Mouse (Mus musculus): ENCODE data around the gene Aff2.

The Aff2 gene

GRCm38 (mm10) chrX:69744962-69745597, 385.0 kb downstream of the Aff2 start:
- in situ Hi-C loops (cut with MboI, MseI) = no loop called here

GRCm38 (mm10) chrX:69801890-69802439, 441.9 kb downstream of the Aff2 start:
- in situ Hi-C loops (cut with MboI, MseI) = no loop called here

GRCm38 (mm10) chrX:69802481-69802880, 442.4 kb downstream of the Aff2 start:
- in situ Hi-C loops (cut with MboI, MseI) = no loop called here

GRCm38 (mm10) chrX:69811798-69812197, 451.7 kb downstream of the Aff2 start:
- in situ Hi-C loops (cut with MboI, MseI) = no loop called here

GRCm38 (mm10) chrX:69815054-69815453, 455.0 kb downstream of the Aff2 start:
- in situ Hi-C loops (cut with MboI, MseI) = no loop called here

GRCm38 (mm10) chrX:69817679-69818078, 457.6 kb downstream of the Aff2 start:
- in situ Hi-C loops (cut with MboI, MseI) = no loop called here

- in situ Hi-C loops (cut with MboI, MseI) = no loop called here
These were observed 458.1 kb downstream of the Aff2 start for GRCm38 (mm10) chrX:69818188-69818587.

DNA sequence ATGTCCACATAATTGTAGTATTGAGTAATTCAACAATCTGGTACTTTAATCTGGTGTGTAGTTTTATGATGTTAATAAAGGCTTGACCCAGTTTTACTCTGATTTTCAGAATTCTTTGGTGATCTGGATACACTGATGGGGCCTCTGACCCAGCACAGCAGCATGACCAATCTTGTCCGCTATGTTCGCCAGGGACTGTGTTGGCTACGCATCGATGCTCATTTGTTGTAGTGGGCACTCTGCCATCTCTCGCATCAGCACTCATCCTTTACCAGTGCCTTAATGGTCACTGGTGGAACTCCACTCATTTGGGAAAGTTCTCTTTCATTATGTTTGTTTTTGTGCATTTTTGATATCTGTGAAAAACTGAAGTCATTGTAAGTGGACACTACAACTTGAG, 507.5 kb downstream of the Aff2 start:
- in situ Hi-C loops (cut with MboI, MseI) = no loop called here

DNA sequence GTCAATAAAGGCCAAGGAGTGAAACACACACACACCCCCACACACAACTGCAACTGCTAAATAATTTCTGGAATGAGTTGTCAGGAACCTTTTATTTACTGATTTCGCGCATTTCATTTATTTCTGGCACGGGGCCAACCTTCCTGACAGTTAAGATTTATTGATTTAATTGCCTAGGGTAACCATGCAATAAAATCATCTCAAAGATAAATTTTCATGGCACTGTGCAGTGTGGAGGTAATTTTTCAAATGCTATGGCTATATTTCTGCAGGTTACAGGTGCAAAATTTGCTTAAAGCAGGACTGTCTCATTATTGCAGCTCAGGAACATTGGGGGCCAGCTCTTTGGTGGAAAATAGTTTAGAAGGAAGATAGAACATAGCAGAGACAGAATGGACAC, 531.6 kb downstream of the Aff2 start:
- in situ Hi-C loops (cut with MboI, MseI) = no loop called here

All from T-helper 2 cell (primary cell).